Mouse (Mus musculus): ENCODE measurements around the gene Fgfr2.

- TF ChIP-seq CTCF (IDR thresholded peaks at IDR 0.05; ENCODE audit: control insufficient read depth, insufficient read depth, insufficient read length) (no peak), MAX (IDR thresholded peaks at IDR 0.05) (no peak), MYOG (IDR thresholded peaks at IDR 0.05; ENCODE audit: control insufficient read depth, extremely low read depth, insufficient read length) (no peak), CEBPB (IDR thresholded peaks at IDR 0.05; ENCODE audit: low read depth) (no peak), FOSL1 (IDR thresholded peaks at IDR 0.05; ENCODE audit: insufficient read depth, low read length, poor library complexity, severe bottlenecking) (no peak), MYOD1 (IDR thresholded peaks at IDR 0.05; ENCODE audit: control insufficient read depth, insufficient read length, low read depth) (no peak)
Observed at GRCm38 (mm10) chr7:130174525-130174924, 2948.6 kb downstream of the Fgfr2 start.
